Mouse (Mus musculus): ENCODE data around the gene Fam205a1.
"Not testable (repeated sequence)": the region's sequence is repeated elsewhere in the genome, so short reads cannot be mapped to it uniquely, and the experiment has no call there.

The Fam205a1 gene

DNA sequence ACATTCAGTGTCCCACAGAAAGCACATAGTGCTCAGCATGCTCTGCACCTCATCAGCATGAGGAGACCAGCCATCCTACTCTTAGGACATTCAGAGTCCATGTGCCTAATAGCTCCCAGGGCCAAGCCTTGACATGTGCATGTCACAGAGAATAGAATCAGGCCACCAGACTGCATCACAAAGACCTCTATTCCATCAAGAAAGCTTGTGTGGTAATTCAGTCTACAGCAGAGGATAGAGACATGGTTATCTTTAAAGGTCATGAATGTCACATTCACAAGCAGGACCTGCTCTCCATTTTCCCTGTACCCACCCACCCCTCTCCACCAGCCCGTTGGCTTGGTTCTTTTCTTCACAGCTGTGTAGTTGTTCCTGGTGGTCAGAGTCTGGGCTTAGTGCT, at the start of gene Fam205a1:
Gene Fam205a1 (minus strand): TSS at position 101 of the 400 bp plus-strand sequence.
- DNase-seq (ENCODE audit: low read depth): not testable (repeated sequence)

DNA sequence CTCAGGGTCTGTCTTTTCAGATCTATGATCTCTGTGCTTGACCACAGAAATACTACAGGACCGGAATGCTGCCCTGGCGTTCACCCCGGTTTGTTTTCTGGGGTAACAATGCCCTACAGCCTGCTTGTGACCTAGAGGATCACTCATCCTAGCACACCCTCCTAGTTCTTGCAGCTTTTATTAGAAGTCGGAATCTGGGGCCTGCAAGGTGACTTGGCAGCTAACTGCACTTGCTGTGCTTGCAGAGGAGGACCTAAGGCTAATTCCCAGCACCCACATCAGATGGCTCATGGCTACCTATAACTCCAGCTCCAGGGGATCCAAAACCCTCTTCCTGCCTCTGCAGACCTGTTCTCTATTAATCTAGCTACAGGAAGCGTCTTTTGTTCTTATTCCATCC, 49.0 kb upstream of the Fam205a1 start:
- no peak for DNase-seq (ENCODE audit: low read depth)

DNA sequence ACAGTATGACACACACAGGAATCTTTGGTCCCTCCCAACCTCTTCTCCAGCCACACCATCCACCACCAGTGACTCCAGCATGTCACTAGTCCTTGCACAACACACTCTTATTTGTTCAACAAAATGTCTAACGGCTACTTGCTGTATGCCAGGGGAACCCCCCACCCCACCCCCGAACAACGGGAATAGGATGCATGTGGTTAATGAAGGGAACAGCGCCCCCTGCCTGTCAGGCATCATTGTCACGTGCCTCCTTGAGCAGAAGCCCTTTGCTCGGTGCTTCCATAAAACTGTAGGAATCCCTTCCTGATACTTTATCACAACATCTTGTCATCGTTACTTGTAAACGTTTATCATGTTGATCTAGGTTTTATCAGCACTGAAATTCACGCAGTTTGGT, 48.5 kb upstream of the Fam205a1 start:
- peak; percentile 16 for DNase-seq (ENCODE audit: low read depth)

DNA sequence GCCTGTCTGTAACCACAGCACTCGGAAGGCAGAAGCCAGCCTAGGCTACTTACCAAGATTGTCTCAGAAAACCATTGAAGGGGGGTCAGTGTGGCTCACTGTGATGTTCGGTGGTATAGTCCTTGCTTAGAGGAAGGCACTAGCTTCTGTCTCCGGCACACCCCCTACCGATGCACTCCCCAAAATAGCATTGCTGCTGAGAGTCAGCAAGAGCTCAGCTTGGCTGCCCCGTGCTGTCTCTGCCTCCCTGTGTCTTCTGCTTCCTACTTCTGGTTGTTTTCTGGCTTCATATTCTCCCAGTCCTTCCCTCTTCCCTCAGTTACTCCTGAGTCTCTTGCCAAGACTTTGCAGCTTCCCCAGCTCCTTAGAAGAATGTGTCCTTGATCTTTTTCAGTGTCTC, 47.2 kb upstream of the Fam205a1 start:
- DNase-seq (ENCODE audit: low read depth): no peak

DNA sequence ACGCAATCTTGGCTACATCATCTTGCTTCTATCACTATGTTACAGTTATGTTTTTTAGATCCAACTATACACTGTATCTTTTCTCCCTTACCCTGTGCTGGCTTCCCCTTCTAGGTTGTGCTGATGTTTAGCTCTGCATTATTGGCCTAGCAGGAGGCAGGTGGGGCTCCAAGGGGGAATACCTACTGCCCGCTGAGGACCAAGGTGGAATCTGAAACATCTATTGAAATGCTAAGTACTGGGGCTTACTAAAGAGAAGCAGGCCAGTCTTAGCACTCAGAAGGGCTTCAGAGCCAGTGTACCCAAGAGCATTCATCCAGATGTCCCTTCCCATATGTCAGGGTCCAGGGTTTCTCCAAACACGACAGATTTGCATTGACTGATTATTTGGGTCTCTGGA, 45.2 kb upstream of the Fam205a1 start:
- DNase-seq (ENCODE audit: low read depth): no peak

DNA sequence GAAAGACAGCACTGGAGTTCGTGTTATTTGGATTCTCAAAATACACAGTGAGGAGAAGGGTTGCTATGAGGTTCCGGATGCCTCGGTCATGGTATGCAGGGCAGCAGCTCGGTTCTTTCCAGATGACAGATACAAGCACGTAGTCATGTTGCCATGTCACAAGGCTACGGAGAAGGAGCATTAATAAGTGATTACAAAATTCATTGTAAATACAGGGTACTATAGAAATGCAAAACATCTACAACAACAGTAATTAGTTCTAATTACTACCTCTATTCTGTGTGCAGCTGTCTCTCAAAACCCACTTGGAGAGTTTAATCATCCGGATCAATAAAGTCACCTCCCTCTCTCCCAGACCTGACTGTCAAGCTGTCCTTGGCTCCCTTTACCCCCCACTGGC, 41.4 kb upstream of the Fam205a1 start:
- DNase-seq (ENCODE audit: low read depth): no peak

DNA sequence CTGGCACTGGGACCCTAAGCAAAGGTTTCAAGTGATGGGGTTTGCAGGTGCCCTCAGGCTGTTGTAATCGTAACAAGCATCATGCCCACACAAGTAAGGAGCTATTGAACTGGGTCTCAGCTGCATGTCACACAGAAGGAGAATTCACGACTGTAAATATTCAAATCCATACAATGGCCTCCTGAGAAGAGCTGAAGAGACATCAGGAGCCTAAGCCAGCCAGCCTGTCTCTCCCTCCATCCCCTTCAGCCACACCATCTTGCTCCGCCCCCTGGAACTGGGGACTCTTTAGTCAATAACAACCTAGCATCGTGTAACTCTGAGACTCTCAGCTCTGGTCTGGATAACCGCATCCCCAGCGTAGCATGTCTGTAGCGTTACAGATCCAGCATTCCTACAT, 37.5 kb upstream of the Fam205a1 start:
- no peak for DNase-seq (ENCODE audit: low read depth)

DNA sequence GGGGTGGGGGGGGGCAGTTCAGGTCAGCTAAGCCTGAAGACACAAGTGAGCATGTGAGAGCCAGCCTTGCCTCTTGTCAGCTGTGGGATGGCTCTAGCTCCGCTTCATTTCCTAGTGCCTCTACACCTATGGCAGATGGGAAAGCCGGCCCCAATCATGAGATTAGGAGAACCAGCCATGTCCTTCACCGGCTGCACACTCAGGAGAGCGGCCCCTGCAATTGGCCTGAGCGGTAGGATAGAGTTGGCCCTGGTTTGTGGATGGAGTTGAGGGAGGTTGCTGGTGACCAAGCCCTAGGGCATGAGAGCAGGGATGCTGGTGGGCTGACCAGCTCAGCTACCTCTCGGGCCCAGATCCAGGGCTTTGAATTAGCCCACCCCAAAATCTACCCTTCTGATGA, 35.1 kb upstream of the Fam205a1 start:
- no peak for DNase-seq (ENCODE audit: low read depth)

DNA sequence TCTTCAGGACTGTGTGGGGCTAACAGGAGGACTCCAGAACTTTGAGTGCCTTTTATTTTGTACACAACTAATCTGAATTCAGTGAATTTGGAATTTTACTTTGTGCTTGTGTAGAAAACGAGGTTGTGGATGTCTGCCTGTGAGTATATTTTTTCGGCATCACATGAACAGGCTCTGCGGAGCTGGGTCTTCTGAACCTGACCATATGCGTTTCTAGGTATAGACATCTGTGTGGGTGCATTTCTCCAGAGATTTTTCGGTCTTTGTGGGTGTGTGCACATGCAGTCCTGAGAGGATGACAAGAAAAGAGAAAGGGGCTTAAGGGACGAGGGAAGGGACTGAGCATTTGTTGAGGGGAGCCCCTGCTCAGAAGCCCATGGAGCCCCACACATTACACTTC, 33.2 kb upstream of the Fam205a1 start:
- no peak for DNase-seq (ENCODE audit: low read depth)

DNA sequence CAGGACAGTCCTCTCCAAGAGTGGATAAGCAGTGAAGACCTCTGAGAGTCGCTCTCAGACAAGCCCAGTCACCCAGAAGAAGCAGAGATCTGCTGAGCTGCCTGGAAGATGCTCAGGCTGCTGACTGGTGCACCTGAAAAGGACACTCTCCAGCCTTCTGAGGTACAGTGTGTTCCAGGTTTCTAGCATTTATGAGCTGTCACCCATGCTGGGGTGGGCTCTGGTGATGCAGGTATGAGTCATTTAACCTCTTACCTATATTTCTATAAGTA, 26.9 kb upstream of the Fam205a1 start:
- DNase-seq (ENCODE audit: low read depth): no peak

DNA sequence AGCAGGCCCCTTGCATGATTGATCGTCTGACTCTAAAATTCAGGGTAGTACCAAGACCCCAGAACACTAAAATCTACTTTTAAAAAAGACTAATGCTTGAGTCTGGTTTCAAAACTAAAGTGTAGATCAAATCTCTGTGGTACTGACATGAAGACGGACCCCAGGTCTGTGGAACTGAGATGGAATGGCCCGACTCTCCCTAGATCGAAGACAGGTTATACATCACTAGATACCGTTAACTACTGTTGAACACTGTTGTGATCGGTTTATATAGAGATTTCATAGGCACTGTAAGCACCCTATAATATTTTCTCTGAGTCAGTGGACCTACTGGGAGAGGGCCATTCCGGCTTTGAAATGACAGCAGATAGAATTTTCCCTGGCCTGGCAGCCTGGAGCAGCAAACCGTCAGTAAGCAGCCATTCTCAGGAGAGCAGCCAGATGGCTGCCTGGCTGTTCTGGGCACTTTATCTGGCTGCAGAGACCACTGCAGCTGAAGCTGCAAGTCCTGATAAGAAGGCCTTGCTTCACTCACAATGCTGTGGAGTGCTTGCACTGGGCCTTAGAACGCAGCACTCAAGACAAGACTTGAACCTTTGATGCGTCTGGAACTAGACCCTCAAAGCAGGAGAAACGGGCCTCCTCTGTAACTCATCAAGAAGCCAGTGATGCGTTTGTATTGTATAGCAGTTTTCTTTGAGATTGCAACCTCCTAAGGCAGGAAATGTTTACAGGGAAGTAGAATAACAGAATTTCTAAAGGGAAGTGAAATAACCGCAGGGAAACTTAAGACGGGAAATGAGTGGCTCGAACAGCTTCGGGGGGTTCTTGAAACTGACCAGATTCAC, 26.4 kb upstream of the Fam205a1 start:
- DNase-seq (ENCODE audit: low read depth): peak; percentile 12

DNA sequence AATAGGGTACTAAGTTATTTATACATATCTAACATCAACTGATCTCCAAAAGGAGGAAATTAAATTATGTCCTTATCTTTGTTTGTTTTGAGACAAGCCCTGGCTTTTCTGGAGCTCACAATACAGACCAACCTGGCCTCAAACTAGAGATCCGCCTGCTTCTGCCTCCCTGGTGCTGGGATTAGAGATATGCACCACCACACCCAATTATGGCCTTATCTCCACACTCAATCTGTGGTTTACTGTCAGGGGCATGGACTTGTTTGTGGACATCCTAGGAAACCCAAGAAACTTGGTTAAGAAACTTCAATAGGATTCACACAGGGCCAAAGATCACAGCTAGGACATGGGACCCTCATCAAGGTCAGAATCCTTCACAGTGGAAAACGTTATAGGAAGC, 24.0 kb upstream of the Fam205a1 start:
- no peak for DNase-seq (ENCODE audit: low read depth)

DNA sequence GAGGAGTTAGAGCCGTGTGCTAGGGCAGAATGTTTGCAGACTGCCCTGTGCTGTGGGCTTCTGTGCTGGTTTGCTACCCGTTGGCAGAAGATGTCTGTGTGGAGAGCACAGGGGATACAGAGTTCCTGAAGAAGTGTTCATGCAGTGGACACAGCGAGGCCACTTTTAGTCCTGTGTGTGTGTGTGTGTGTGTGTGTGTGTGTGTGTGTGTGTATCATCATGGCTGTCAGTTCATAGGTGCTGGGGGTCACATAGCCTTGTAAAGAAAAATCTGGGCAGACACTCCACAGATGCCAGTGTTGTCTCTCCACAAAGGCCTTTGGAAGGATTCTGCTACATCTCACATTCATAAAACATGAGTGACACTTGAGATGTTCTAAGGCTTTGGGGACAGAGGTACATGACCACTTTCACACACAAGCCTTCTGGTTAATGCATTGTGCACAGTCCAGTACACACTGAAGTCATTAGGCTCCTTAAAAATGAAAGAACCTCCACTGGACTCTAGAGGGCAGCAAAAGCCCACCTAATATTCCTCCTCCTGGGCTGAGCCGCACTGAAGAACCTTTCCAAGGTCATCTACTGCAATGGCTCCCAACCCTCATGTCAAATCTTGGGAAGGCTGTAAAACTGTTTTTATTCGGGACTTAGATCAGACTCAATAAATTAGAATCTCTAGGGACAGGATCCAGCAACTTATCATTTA, 23.1 kb upstream of the Fam205a1 start:
- peak; percentile 73 for DNase-seq (ENCODE audit: low read depth)

DNA sequence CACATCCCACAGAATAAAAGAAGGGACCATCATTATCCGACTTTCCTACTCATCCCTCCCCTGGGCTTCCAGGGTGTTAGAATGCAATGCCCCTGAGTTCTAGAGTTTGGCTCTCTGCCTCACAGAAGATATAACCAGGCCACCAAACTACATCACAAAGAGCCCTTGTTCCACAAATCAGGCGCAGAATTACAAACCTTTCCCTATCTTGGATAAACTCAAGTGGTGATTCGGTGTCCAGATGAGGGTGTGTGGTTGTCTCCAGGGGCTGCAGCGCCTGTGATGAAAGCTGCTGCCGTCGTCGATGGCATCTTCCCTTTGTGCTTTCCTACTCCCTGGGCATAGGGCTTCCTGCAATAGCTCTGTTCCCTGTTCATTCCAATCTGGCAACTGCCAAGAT, 20.4 kb upstream of the Fam205a1 start, which contains the start of gene Fam205c:
Gene Fam205c (minus strand): TSS at position 101 of the 400 bp plus-strand sequence.
- DNase-seq (ENCODE audit: low read depth): no peak

DNA sequence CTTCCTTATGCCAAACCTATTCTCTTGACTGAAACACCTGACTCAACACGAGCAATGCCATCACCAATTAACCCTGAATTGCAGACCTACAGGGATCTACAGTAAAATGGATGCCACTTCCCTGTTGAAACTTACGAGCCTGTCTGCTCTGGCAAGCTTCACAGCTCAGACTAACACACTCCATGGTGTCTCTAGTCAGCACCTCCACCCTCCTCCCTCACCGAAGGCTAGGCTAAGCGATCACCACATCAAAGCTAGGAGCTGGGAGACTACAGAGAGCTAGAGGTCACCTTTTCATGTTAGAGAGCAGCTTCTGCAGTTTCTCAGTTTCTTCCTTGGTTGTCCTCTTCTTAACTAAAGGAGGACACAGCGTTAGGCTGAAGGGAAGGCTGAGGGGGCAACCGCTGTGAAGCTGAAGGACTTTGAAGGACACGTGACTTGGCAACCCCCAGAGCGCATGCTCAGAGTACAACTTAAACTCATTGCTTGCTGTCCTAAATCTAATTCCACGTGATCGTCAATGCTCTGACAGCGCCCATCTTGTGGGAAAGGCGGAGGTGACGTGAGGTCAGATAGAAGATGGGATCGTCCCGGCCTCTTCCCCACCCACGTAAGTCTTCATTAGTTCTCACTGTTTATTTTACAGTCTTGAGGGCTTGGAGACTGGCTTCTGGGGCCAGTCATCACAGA, 19.2 kb upstream of the Fam205a1 start:
- DNase-seq (ENCODE audit: low read depth): no peak

DNA sequence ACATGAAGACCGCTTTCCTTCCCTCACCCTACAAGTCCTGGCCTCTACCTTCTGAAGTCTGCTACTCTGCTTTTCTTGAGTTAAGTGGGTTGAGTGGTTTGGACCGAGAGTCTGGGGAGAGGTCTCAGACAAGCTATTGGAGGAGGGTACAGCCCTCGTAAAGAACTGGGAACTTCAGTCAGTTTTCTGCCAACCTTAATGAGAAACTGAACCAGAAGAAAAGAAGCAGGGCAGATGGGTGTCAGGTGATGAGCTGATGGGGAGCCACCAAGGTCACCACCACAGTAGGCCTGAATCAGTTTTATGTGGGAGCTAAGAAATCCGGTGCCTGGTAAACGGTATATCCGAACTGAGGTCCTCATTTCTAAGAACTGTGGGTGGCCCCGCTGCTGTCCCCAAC, 18.5 kb upstream of the Fam205a1 start:
- DNase-seq (ENCODE audit: low read depth): no peak

DNA sequence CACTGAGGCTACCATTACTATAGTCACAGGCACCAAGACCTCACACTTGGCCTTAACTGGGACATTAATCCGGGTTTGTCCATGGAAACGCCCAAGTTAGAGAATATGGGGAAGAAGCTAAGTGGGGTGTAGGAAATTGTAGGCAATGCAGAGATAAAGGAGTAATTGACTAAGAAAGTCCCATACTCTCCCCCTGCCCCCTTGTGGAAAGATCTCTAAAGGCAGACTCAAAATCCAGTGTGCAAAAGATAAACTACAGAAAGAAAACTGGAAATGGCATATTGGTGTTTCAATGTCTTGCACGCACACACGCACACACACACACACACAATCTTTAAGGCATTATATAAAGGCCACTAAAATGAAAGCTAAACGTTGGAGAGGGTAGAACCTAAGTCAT, 17.1 kb upstream of the Fam205a1 start:
- no peak for DNase-seq (ENCODE audit: low read depth)

DNA sequence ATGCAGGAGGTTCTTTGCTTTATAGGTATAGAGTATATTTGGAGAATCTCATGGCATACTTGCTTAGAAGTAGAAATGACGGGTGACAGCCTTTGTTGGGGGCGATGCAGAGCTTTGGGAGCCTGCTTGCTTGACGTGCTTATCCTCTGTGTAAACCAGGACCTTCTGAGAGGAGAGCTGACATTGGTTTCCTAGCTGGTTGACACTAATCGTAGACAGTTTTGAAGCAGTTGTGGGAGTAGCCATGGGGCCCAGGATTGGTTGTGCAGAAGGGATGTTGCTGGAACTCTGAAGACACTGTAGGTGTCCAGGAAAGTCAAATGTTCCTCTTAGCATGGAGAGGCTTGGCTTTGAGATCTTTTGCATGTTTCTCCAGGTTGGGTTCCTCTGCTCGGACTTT, 14.5 kb upstream of the Fam205a1 start:
- no peak for DNase-seq (ENCODE audit: low read depth)

DNA sequence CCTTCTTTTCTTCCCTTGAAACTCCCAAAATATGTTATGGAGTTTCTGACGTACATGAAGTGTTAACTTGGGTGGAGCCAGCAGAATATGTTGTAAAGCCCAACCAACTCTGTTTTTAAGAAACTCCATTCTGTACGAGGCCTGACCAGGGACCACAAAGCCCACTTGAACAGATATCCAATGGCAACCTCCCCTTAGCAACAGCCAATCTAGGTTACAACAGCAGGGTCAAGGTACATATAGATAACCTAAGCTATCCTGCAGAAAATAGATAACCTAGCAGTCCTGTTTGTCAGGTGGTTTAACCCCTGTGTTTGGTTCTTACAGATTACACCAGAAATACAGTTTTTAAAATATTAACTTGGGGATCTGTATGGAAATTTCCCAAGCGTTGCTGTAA, 13.7 kb upstream of the Fam205a1 start:
- no peak for DNase-seq (ENCODE audit: low read depth)

DNA sequence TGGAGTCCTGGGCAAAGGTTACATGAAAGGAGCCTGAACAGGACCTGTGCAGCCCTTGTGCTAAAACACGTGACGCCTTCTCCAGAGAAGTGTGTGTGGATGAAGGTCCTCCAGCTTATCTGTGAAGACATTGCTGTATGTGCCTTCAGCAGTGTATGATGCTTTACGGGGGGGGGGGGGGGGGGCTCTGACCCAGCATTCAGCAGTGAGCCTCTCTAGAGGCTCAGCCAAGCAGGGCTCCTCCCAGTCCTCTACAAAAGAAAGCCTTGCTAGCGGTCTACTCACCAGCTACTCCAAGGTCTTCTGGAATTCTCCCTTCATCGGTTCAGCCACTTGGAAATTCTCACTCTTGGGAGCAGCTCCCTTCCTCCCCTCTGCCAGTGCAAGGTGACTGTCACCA, 9.8 kb upstream of the Fam205a1 start:
- DNase-seq (ENCODE audit: low read depth): not testable (repeated sequence)

DNA sequence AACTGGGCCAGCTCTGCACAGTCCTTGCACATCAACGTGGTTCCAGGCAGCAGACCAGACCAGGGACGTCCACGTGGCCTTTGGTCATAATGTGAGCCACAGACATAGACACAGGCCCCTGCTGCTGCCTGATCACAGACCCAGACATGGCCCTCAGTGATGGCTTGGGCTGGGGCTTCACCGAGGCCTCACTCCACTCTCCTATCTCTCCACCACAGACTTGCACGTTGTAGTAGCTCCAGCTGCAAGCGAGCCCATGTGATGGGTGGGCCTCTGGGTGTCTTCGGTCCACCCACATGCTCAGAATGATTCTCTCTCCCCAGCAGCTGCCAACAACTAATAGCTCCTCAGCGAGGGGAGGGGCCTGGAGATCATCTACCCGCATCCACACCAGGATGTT, 6.8 kb upstream of the Fam205a1 start:
- not testable (repeated sequence) for DNase-seq (ENCODE audit: low read depth)

DNA sequence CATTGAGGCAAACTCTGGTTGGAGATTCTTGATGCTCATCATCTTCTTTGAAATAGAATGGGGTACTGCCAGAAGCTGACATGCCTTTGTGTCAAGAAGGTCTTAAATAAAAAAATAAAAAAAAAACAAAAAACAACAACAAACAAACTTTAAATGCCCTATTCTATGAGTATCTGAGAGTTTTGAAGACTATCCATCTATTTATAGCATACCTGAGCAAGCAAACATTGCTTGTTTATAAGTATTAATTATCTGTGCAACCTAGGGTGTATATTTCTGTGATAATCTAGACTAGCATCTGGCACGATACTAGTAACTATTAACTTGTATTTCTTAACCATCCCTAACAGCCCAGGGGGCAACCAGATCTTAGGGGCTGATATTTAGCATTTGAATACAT, 3.0 kb upstream of the Fam205a1 start, which contains the start of gene Gm12394:
Gene Gm12394 (minus strand): TSS at position 101 of the 400 bp plus-strand sequence.
- DNase-seq (ENCODE audit: low read depth): not testable (repeated sequence)
